Mouse (Mus musculus): ENCODE measurements at regions not wholly inside any gene's neighbourhood (a gene's known extent, or its start where the extent isn't known, plus 50 kb on each side); places are given as distances from the start of the nearest gene placed in this dataset.
"Not testable (repeated sequence)": the region's sequence is repeated elsewhere in the genome, so short reads cannot be mapped to it uniquely, and the experiment has no call there.

GRCm38 (mm10) chr12:104637046-104638032 is 114.4 kb downstream of the Dicer1 start:
- Histone ChIP-seq H3K4me2 (peak overlapping the region; percentile 37), H3K36me3 (no peaks in the 10 kb centered on the region), H3K9ac (0 out of 2 replicates have a peak overlapping the region, but pooled peaks have one; percentile 12), H3K27ac (replicated peaks) (no peak overlapping the region), H3K27me3 (peaks cover 22% of the 10 kb centered on the region), H3K9me3 (no peaks in the 10 kb centered on the region), H3K4me1 (replicated peaks) (peaks cover 40% of the 10 kb centered on the region), H3K4me3 (peak overlapping the region; percentile 4; the same call in 1 of the 2 replicates)
- 6% methylated on average over 33 of the region's 33 CpGs for WGBS
- ATAC-seq (ENCODE audit: low read depth): peak; percentile 57

GRCm38 (mm10) chr12:104636474-104636873 is 115.3 kb downstream of the Dicer1 start:
- Histone ChIP-seq H3K4me1 (replicated peaks) (peaks cover 40% of the 10 kb centered on the region), H3K27ac (replicated peaks) (no peak overlapping the region), H3K4me2 (no peak overlapping the region), H3K9me3 (no peaks in the 10 kb centered on the region), H3K9ac (no peak overlapping the region), H3K27me3 (peaks cover 22% of the 10 kb centered on the region), H3K4me3 (no peak overlapping the region), H3K36me3 (no peaks in the 10 kb centered on the region)
- WGBS: 50% methylated on average over 12 of the region's 12 CpGs
- ATAC-seq (ENCODE audit: low read depth): no peak

- Histone ChIP-seq H3K27me3 (peaks cover 22% of the 10 kb centered on the region), H3K4me2 (no peak overlapping the region), H3K9me3 (no peaks in the 10 kb centered on the region), H3K4me3 (no peak overlapping the region), H3K9ac (no peak overlapping the region), H3K27ac (replicated peaks) (no peak overlapping the region), H3K4me1 (replicated peaks) (peaks cover 40% of the 10 kb centered on the region), H3K36me3 (no peaks in the 10 kb centered on the region)
- no peak for ATAC-seq (ENCODE audit: low read depth)
- WGBS: 75% methylated on average over 10 of the region's 10 CpGs
These were observed 116.9 kb downstream of the Dicer1 start for GRCm38 (mm10) chr12:104634818-104635217.

- Histone ChIP-seq H3K4me3 (no peak overlapping the region), H3K4me1 (replicated peaks) (peaks cover 20% of the 10 kb centered on the region), H3K27ac (replicated peaks) (no peak overlapping the region), H3K9ac (no peak overlapping the region), H3K4me2 (no peak overlapping the region), H3K27me3 (no peaks in the 10 kb centered on the region; the same call in 1 of the 2 replicates), H3K36me3 (no peaks in the 10 kb centered on the region), H3K9me3 (no peaks in the 10 kb centered on the region)
- 83% methylated on average over 3 of the region's 3 CpGs for WGBS
- ATAC-seq (ENCODE audit: low read depth): no peak
These were observed 121.2 kb downstream of the Dicer1 start for GRCm38 (mm10) chr12:104630590-104630989.

GRCm38 (mm10) chr12:104629449-104629848 is 122.3 kb downstream of the Dicer1 start:
- H3K4me1 ChIP-seq (replicated peaks): peaks cover 12% of the 10 kb centered on the region
- no peak overlapping the region for H3K4me3 ChIP-seq
- H3K27ac ChIP-seq (replicated peaks): no peak overlapping the region
- no peak overlapping the region for H3K4me2 ChIP-seq
- H3K36me3 ChIP-seq: no peaks in the 10 kb centered on the region
- no peak for ATAC-seq (ENCODE audit: low read depth)
- no peaks in the 10 kb centered on the region for H3K9me3 ChIP-seq
- no peak overlapping the region for H3K9ac ChIP-seq
- 92% methylated on average over 2 of the region's 2 CpGs for WGBS
- H3K27me3 ChIP-seq: no peaks in the 10 kb centered on the region; the same call in 1 of the 2 replicates

- Histone ChIP-seq H3K4me3 (no peak overlapping the region), H3K27ac (replicated peaks) (no peak overlapping the region), H3K27me3 (no peaks in the 10 kb centered on the region; the same call in 1 of the 2 replicates), H3K4me2 (no peak overlapping the region), H3K36me3 (no peaks in the 10 kb centered on the region), H3K9me3 (no peaks in the 10 kb centered on the region), H3K4me1 (replicated peaks) (peaks cover 11% of the 10 kb centered on the region; the same call in 1 of the 2 replicates), H3K9ac (no peak overlapping the region)
- WGBS: 90% methylated on average over 5 of the region's 5 CpGs
- ATAC-seq (ENCODE audit: low read depth): no peak
These were observed 125.7 kb downstream of the Dicer1 start for GRCm38 (mm10) chr12:104626054-104626453.

- Histone ChIP-seq H3K4me3 (no peak overlapping the region), H3K4me2 (no peak overlapping the region), H3K36me3 (no peaks in the 10 kb centered on the region), H3K9ac (no peak overlapping the region), H3K9me3 (no peaks in the 10 kb centered on the region), H3K4me1 (replicated peaks) (peaks cover 11% of the 10 kb centered on the region; the same call in 1 of the 2 replicates), H3K27ac (replicated peaks) (no peak overlapping the region), H3K27me3 (no peaks in the 10 kb centered on the region)
- no peak for ATAC-seq (ENCODE audit: low read depth)
- WGBS: 42% methylated on average over 7 of the region's 7 CpGs
These were observed 127.7 kb downstream of the Dicer1 start for GRCm38 (mm10) chr12:104623896-104624685.

- H3K4me3 ChIP-seq: peak overlapping the region; percentile 21
- no peaks in the 10 kb centered on the region for H3K4me1 ChIP-seq (replicated peaks)
- 4% methylated on average over 17 of the region's 17 CpGs for WGBS
- peak overlapping the region; percentile 81 for H3K27ac ChIP-seq (replicated peaks)
- peak overlapping the region; percentile 44 for H3K9ac ChIP-seq
- ATAC-seq (ENCODE audit: low read depth): peak; percentile 94
- H3K27me3 ChIP-seq: no peaks in the 10 kb centered on the region
- H3K36me3 ChIP-seq: no peaks in the 10 kb centered on the region
- 0 out of 2 replicates have a peak, but pooled peaks cover 6% of the 10 kb centered on the region for H3K9me3 ChIP-seq
- peak overlapping the region; percentile 44 for H3K4me2 ChIP-seq
These were observed 134.5 kb downstream of the Dicer1 start for GRCm38 (mm10) chr12:104617111-104617725.

- Histone ChIP-seq H3K27ac (replicated peaks) (no peak overlapping the region), H3K4me3 (no peak overlapping the region), H3K4me1 (replicated peaks) (peaks cover 8% of the 10 kb centered on the region; the same call in 1 of the 2 replicates), H3K36me3 (no peaks in the 10 kb centered on the region), H3K27me3 (no peaks in the 10 kb centered on the region), H3K9me3 (peaks cover 9% of the 10 kb centered on the region; the same call in 1 of the 2 replicates), H3K4me2 (no peak overlapping the region), H3K9ac (no peak overlapping the region)
- WGBS: 69% methylated on average over 8 of the region's 8 CpGs
- no peak for ATAC-seq (ENCODE audit: low read depth)
These were observed 137.5 kb downstream of the Dicer1 start for GRCm38 (mm10) chr12:104614240-104614639.

GRCm38 (mm10) chr12:104609767-104610166 is 136.6 kb upstream of the Gsc start:
- Histone ChIP-seq H3K4me2 (no peak overlapping the region), H3K4me1 (replicated peaks) (peaks cover 8% of the 10 kb centered on the region; the same call in 1 of the 2 replicates), H3K4me3 (no peak overlapping the region), H3K27me3 (no peaks in the 10 kb centered on the region), H3K9me3 (peaks cover 9% of the 10 kb centered on the region; the same call in 1 of the 2 replicates), H3K27ac (replicated peaks) (0 out of 2 replicates have a peak overlapping the region, but pooled peaks have one; percentile 28), H3K9ac (no peak overlapping the region), H3K36me3 (no peaks in the 10 kb centered on the region)
- no peak for ATAC-seq (ENCODE audit: low read depth)
- WGBS: 68% methylated on average over 19 of the region's 19 CpGs

- not testable (repeated sequence) for H3K9ac ChIP-seq; H3K9me3 ChIP-seq; H3K4me3 ChIP-seq; H3K27ac ChIP-seq (replicated peaks); H3K27me3 ChIP-seq; H3K4me2 ChIP-seq; H3K4me1 ChIP-seq (replicated peaks); H3K36me3 ChIP-seq; ATAC-seq (ENCODE audit: low read depth)
- WGBS: 83% methylated on average over 4 of the region's 4 CpGs
These were observed 135.8 kb upstream of the Gsc start for GRCm38 (mm10) chr12:104608956-104609355.

All from neural tube, embryonic 13.5 days (tissue).